Mouse (Mus musculus) neural tube, embryonic 10.5 days (tissue): ENCODE measurements at regions not wholly inside any gene's neighbourhood (a gene's known extent, or its start where the extent isn't known, plus 50 kb on each side); places are given as distances from the start of the nearest gene placed in this dataset.

Experiments used
- DNase-seq: peaks from one replicate; pipeline ENCODE4 v3.0.0-alpha.2; 2017; ENCODE audit warnings: low spot score; ENCODE audit errors: extremely low spot score

DNA sequence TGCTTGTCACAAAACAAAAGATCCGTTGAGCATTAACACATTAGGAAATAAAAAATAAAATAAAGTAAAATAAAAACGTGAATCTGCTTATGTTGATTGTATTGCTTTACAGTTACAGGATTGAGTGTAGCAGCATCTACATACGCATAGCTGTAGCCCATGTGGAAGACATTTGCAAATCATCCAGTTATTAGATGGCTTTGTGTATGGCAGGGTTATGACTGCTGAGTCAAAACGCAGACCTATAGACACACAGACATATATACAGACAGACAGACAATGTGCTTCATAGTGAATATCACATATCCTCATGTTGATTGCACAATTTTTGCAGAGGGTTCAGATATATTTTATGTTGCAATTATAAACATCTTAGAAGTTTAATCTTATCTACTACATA is 64.5 kb downstream of the Gm11146 start:
- no peak for DNase-seq

DNA sequence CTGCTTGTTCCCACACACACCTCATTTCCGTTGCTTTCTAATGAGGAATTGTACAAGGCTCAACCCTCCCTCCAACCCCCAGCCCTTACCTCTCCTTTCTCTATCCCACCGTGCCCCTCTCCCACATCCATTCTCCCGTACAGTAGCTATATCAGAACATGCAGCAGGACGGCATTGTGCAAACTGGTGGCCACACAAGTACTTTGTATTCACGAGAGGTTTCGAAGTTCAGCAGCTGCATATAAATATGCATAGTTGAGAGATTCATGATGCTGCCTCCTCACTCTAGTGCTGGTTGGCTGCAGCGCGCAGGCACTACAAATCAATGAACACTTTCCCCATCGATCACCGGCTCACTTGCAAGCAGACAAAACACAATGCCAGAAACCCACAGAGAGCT is 65.1 kb downstream of the Gm11146 start:
- DNase-seq, result peak; percentile 18

DNA sequence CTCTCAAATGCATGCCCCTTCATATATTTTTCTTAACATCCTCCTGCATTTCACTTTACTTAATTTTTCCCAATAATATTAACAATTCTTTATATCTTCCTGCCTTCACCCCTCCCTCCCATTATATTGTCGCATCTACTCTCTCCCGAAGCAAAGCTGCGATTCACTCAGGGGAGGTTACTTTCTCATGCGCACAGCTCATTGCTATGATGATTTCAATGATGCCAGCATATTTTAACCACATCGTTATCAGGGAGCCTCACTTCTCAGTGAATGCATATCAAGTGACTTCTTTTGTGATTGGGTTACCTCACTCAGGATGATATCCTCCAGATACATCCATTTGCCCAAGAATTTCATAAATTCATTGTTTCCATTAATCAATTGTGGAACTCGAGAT is 65.6 kb downstream of the Gm11146 start:
- no peak for DNase-seq

DNA sequence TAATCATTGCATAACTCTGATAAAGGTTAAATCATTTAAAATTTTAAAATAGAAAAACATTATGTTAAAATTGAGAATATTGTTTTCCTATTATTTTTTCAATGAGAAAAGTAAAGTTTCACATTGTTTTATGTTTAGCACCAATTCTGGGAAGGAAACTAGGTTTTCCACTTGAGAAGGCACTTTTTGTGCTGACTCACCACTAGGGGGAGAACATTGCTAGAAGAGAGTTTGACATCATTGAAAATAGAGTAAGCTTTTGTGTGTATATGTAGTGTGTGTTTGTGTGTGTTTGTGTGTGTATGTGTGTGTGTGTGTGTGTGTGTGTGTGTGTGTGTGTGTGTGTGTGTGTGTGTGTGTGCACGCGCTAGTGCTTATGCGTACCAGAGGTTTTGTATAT is 66.9 kb downstream of the Gm11146 start:
- DNase-seq, result no peak

DNA sequence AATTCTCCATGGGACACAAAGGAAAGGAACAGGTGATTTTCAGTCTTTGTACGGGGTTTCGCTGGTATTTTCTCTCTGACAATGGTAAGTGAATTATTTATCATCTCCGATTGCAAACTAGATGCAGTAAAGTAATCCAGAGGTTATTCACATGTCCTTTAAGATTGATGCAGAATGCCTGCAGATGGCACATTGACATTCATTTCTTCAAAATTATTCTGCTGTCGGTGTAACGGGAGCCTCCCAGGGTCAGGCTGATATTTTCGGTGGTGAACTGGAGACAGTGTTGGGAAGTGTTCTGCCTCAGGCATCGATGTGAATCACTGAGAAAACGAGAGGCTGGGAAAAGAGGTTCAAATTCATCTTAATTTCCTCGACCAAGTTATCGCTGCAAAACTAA is 70.3 kb downstream of the Gm11146 start:
- no peak for DNase-seq

DNA sequence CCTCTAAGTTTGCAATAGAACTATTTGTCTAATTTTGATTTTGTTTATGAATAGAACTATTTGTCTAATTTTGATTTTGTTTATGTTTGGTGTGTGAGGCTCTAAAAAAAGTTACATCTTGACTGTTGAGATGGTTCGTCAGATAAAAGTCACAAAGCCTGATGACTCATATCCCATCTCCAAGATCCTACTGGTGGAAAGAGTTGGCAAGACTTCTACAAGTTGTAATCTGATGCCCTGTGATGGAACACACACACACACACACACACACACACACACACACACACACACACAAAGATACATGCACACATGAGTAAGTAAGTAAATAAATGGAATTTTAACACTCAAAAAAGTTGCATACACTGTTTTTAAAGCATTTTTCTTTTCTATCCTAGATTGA is 73.9 kb downstream of the Gm11146 start:
- no peak for DNase-seq

DNA sequence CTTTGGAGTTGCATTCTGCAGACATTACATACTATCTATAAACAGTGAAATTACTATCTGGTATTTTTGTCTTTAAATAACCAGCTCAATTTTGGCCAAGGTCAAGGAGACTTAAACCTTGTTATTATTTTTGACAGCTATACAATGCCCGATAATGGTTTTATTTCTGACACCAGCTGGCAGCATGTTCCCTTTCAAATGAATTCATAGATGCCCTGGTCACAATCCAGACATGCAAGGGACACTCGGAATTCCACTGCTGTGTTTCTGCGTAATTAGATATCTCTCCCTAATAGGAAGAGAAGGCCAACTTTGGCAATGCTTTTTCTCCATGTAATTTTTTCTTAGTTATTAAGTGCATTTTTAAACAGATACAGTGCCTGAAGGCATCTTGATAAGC is 87.3 kb downstream of the Gm11146 start:
- no peak for DNase-seq

DNA sequence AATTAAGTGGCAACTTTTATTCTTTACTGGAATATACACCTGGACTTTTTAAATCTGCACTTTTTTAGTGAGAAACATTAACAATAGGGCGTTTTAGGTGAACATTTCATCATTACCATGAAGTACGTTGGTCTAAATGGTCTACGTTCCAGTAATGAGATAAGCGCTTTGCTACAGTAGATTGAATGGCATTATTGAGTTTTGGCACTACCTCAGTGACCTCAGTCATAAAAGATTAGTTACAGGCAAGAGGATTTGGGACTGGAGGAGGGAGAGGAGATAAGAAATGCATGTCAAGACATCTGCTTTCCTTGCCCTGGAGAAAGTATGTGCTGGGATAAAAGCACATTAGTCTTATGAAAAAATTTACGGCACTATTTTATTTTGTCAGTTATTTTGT is 98.3 kb downstream of the Gm11146 start:
- DNase-seq, result no peak

DNA sequence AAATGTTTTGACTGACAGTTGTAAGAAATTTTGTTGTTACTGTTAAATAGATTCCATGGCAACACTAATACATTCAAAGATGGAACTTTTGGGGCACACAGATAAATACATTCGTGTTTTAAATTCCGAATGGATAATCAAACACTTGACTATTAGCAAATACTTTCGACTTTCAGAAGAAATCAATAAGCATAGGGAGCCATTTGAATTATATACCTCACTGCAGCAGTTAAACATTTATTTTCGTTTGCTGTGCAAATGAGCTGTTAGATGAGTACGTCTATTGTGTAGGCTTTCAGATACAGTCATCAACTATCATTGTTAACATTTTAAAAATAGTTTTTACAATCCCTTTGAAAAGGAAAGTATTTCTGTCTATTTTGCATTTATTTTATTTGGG is 99.0 kb downstream of the Gm11146 start:
- DNase-seq, result no peak

DNA sequence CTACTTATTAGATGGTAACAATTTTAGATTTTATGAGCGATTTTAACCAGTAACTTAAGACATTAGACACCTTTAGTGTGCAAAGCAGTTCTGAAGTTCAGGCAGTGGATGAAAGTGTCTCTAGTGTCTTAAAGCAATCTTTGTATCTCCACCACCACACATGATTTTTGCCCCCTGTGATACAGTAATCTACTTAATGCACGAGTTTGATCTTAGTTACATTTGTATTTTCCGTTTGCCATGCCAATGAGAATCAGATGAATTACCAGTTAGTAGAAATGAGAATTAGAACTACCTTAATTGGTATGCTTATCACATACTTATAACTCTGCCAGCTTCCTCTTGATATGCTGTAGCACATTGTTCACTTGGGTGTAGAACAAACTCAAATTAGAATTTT is 99.9 kb downstream of the Gm11146 start:
- no peak for DNase-seq

DNA sequence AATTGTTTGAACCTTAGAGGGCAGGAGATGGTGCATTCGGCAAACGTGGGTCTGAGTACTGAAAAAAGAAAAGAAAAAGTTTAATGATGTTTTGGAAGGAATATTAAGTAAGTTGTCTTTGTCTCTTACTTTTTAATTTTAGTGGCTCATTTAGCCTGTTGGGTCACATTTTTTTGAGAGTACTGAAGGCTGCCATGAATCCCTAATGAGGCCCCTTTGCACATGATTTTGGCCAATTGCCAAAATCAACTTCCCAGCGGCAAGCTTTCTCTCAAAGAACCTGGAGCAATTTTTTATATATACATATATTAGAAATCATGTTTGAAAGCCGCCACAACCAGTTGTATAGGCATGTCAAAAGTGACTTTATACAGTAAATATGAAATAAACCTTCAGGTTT is 100.9 kb downstream of the Gm11146 start:
- no peak for DNase-seq

DNA sequence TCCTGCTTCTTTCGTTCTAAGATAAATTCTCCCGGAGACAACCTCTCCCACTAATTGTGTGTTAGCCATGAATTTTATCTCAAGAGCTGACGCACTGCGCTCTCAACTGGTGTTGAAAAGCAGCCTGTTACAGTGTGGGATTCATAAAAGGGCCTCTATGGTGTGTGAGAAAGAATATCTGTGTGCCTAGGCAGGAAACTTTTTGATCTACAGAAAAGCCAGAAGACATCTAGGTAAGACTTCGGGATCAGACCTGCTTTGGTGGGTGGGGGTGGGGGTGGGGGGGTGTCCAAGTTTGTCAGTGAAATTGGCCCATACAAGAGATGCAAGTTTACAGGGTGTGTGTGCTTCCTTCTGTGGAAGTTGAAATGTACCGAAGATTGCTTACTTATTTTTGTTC is 101.5 kb downstream of the Gm11146 start:
- DNase-seq, result no peak

DNA sequence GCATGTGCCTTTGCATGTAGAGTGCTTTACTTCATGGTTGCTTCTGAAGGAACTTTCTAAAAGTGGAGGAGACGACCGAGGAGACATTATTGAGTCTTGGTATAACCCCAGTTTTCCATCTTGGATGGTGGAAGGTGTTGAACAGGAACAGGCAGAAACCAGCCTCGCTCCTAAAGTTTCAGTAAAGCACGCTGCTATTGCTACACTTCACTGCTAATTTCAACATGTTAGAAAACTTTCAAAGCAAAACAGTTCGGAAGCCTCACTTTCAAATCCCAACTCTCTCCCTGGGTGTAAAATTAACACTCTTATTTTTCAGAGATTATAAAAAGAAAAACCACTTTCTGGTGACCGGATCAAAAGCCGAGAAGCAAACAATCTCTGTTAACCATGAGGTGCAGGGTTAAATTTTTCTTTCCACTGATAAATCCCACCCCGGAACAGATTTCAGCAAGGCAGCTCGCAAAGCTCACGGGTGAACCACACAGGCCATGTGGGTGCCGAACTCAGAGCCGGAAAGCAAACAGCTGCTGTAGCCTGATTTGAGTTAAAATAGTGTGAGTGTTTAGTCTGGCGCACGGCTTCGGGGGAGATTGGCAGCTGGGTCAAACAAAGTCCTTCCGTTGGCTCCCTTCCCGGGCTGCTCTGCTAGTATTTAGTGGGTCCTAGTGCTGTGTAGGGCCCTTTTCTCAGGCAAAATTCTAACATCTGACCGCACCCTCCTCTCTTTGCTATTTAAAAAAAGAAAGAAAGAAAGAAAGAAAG is 102.2 kb downstream of the Gm11146 start:
- peak; percentile 32 for DNase-seq

DNA sequence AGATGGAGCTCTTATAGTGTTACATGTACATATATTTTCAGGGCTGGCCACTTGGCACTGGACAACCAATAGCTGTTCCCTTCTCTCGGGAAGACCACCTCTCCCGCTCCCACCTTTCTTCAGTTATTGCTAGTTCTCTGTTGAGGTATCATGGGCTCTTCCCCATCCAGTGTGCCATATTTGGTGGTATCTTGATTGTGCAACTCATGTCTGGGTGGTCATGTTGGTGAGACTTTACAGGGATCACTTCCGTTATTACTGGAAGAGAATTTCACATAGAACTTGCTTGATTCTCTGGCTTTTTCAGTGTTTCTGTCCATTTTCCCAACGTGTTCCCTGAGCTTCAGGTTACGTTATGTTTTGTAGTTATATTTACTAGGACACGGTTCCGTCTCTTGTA is 106.6 kb downstream of the Gm11146 start:
- no peak for DNase-seq

DNA sequence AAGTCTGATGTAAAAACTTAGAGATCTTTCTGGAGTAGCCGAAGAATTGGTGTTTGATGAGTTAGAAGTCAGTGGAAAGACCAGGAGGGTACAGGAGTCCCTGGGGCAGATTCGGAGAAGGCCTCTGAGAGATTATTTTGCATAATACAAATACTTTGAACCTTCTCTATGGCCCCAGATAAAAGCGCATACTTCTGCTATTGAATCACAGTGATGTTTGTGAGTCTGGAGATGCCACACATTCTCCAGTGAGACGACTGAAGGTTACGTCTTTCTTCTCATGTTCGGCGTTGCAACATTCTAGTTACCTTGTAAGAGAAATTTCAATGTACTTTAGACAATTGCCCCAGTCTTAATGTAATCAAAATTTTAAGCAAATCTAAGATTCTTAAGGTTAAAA is 107.9 kb downstream of the Gm11146 start:
- no peak for DNase-seq

DNA sequence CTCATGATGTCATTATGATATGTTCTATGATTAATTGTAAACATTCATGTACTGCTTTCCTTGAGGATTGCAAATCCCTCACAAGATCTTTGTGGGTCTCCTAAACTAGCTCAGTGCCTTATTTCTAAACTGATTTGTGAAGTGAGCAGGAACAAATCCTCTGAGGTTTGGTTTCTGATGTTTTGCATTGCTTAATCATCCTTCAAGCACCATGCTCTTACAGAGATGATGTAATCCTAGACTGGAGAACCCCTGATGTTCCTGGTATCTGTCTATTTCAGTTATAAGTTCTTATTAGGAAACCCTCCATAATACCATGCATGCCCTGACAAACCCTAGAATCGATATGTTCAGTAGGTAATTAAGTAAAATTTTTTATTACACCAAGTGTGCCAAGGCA is 113.7 kb downstream of the Gm11146 start:
- no peak for DNase-seq

DNA sequence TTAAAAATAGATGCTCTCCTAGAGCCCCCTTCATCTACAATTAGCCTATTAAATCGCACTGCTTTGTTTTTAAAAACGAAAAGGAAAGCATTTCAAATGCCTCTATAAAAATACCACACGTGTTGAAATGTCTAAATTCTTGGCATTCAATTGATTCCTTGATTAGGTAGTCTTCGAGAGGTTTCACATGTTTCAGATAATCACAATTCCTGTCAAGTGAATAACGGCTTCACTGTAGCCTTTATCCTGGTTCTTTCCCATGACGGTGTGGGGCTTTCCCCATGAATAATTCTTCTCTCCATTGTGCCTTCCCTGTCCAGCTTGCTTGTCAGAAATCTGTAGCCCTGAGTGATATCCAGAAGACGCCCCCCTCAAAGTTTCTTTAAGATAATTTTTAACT is 122.1 kb downstream of the Gm11146 start:
- DNase-seq, result no peak

DNA sequence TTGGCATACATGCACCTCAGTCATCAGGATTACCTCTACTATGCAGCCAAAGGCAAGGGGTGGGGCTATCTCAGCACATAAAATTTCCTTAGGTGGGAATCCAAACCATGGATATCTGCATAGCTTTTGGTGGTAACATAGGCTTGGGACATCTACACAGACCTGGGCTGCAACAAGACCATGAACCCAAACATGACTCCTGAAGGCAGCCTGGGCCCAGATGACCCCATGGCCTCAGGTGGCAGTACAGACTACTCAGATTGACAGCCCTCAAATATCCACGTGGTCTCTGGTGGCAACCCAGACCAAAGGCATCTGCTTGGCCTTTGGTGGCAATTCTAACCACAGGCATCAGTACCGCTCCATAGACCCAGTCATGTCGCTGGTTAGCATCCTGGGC is 130.0 kb downstream of the Gm11146 start:
- DNase-seq, result no peak

DNA sequence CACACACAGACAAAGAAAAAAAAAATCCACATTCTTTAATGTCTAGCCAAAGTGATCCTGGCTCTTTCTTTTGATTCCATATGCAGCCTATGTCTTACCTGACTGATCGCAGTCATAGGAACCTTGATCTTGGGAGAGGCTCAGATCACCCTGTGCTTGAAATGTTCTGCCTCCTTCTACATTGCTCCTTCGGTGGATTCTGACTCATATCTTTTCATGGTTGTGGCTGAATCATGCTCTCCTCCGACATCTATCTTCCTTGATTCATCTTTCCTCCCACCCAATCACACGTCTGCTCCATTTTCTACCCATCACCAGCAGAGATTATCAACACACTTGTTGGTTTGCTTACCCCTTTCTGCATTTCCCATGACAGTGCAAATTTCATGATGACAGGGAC is 132.0 kb downstream of the Gm11146 start:
- no peak for DNase-seq

DNA sequence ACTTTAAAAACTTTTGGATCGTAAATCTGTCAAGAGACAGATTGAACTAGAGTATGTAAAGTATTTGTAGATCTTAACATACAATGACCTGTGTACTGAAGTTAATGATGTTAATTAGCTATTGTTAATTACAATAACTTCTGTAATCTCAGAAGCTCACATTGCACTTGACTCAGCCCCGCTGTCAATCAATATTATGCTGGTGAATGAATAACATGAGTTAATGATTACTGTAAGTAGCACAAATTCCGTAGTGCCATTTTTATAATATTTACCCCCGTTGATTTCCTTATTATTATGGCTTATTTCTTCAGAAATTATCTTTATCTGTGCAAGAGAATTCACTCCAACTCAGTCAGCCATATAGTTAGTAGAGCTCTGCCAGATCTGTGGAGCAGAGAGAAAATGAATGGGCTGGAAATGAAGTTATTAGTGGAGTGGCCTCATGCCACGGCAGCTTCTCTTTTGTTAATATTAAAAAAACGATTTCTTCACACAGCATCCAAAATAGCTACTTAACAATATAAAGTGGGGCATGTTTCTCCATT is 132.5 kb downstream of the Gm11146 start:
- DNase-seq, result no peak

DNA sequence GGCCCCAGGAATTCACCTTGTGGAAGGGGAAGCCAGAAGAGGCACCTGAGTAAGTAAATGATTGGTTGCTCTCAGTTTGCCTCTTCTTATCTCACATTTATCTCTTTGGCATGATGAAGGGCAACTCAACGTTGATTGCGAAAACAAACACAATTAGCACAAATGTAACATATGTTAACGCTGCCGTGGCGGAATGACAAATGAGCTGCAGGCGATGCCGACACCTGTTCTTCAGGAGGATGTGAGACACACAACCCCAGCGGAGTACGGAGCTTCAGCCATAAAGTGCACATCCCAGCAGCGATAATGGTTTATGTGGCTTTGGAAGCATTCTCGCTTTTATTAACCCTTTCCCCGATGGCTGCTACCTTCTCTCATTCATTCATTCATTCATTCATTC is 134.7 kb downstream of the Gm11146 start:
- no peak for DNase-seq

DNA sequence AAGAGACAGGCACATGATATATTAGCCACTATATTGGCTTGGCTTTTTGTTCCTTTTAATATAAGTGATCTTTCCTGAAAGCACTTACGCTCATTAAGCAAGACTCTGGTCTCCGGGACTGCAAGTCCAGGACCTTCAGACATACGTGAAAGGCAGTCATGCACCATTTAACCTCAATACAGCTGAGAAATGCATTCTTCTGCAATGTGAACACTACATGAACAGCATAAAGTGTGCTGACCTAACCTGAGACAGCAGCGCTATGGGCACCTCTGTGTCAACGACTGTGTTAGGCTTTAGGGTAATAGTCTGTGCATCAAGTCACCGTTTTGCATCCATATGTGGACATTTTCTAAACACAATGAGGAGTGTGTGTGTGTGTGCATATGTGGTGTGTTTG is 137.3 kb downstream of the Gm11146 start:
- no peak for DNase-seq

DNA sequence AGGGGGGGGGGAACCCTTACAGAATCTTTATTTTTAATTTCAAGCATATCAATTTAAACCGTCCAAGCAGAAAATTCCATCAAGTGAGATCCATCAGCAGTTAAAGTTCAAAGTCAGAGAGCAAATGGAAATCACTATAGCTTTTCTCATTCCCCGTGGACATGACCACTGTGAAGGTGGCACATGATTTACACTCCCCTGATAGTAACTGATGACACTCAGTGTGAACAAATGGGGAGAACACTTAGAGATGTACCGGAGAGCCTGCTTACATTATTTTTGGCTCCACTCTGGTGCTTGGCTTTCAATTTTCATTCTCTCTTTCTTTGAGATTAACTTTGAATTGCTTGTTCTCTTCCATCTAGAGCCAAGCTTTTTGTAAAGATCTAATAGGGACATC is 140.0 kb downstream of the Gm11146 start:
- no peak for DNase-seq

DNA sequence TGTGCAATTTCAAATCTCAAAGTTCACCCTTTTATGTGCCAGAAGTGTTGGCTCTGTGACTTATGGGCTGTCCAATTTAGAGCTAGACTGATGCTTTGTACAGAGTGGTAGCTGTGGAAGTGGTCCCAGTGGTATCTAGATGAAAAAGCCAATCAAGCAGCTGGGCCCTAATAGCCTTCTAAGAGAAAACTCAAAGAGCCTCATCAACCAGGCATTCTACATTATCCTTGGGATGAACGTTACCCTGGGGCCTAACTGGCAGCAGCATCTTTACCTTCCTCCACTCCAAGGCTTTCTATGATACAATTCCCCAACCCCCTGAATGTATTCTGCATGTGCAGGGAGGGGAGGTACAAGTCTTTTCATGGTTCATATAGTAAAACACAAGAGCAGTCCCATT is 140.4 kb downstream of the Gm11146 start:
- DNase-seq, result no peak
